Mouse (Mus musculus) neural tube, embryonic 10.5 days (tissue): ENCODE measurements around the gene Nprl2.
"Not testable (repeated sequence)": the region's sequence is repeated elsewhere in the genome, so short reads cannot be mapped to it uniquely, and the experiment has no call there.

Experiments used
- DNase-seq: peaks from one replicate; pipeline ENCODE4 v3.0.0-alpha.2; 2017; ENCODE audit warnings: low spot score; ENCODE audit errors: extremely low spot score

The Nprl2 gene

DNA sequence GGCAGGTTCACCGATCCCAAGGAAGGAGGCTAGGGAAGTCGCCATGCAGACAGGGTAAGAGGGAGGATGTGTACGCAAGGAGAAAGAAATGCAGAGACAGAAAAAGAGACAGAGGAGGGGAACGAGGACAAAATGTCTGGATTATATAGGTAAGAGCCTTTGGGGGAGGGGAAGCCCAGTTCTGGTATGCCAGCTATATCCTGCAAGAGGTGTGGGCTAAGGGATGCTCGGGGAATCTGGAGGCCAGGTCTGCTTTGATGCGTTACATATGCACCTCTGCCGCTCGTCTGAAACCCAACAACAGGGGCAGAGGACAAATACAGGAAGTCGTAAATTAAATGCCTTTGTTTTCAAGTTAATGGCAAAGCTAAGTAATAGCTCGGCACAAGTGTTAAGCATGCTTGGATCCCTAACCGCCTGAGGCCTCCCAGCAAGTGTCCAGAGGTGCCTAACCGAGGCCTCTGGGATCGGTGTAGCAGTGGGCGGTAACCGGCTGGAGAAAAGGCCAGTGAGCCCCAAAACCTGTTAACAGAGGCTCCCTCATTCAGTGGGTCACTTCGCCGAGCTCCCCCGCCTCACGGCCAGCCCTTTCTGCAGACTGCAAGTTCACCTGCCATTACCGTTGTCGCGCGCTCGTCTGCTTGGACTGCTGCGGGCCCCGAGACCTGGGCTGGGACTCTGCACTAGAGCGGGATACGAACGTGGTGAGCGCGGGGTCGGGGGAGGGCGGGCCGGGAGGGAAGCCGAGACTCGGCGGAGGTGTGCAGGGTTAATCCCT, 11.7 kb downstream of the Nprl2 start:
- no peak for DNase-seq

GRCm38 (mm10) chr9:107554319-107554825, 12.3 kb downstream of the Nprl2 start:
- DNase-seq: peak; percentile 94

DNA sequence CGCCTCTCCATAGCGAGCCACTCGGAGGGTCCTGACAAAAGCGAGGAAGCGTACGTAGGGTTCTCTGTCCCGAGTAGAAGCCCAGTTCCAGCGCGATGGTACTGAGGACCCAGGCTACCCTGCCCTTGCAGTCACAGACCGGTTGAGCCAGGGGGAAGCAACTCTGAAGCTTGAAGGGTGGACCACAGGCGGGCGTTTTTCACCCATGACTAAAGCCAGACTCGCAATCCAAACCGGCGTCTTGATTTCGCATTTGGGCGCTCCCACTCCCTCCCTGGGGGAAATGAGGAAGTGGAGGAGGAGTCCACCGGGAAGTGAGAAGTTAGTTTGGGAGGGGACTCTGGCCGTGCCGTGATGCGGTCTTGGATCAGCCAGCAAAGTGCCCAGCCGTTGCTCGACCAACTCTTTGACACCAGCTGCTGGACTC, 13.0 kb downstream of the Nprl2 start:
- no peak for DNase-seq

- no peak for DNase-seq
These were observed 13.7 kb downstream of the Nprl2 start for GRCm38 (mm10) chr9:107555701-107556100.

DNA sequence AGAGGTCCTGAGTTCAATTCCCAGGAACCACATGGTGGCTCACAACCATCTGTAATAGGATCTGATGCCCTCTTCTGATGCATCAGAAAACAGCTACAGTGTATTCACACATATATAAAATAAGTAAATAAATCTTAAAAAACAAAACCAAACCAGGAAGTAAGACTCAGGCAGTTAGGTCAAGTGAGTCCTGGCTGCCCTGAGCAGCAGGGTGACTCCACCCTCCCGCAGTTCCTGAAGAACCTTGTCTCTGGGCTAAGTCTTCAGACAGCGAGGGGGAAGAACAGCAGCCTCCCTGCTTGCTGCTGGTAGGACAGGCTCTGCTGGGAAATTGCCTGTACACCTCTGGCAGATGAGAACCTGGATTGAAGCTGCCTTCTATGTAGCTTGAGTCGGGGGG, 14.3 kb downstream of the Nprl2 start:
- no peak for DNase-seq

GRCm38 (mm10) chr9:107563029-107563581, 21.1 kb downstream of the Nprl2 start, which contains the start of gene Tusc2:
Gene Tusc2 (plus strand): TSS chr9:107563255.
- peak; percentile 94 for DNase-seq

- not testable (repeated sequence) for DNase-seq
These were observed 23.5 kb downstream of the Nprl2 start for GRCm38 (mm10) chr9:107565556-107565955.

DNA sequence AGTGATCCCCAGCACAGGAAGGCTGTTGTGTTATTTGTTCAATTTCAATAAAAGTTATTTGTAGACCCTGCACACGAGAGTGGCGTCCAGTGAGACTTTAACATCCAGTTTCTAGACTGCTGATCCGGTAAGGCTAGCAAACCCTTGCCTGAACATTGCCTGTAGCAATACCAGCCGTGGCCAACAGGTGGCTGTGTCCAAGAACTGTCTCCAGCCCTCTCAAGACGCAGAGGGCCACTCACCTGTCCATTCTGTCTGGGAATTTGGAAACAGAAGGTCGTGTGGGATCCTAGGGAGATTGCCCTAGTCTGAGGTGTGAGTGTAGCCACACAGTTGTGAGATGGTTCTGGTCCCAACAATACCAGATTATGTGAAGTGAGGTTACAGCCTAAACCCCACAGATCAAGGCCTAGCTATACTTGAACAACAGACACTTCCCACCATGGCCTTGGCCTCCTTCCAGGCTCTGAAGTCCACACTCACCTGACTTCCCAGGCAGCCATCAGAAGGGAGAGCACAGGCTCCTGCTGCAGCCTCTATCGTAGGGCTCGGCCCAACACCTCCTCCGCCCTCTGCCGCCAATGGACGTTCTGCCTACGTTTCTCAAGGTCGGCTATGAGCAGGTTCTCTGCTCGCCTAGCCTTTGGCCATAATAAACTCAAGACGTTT, 24.1 kb downstream of the Nprl2 start:
- peak; percentile 86 for DNase-seq

DNA sequence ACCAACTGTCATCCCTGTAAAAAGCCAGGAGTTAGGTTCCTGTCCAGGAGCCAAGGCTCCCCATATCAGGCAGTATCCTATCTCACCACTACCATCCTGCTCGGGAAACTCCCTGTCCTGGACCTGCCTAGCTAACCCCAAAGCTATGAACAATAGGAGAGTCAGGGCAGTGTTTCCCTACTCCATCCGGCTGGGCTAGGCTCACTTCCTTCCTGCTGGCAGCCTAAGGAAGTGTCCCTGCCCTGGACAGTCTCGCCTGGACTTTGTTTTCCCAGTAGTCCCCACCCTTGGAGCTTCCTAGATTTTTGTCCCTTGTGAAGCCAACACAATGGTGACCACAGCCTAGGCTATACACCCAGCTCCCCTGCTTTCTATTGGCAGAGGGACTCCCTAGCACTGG, 24.8 kb downstream of the Nprl2 start:
- no peak for DNase-seq

DNA sequence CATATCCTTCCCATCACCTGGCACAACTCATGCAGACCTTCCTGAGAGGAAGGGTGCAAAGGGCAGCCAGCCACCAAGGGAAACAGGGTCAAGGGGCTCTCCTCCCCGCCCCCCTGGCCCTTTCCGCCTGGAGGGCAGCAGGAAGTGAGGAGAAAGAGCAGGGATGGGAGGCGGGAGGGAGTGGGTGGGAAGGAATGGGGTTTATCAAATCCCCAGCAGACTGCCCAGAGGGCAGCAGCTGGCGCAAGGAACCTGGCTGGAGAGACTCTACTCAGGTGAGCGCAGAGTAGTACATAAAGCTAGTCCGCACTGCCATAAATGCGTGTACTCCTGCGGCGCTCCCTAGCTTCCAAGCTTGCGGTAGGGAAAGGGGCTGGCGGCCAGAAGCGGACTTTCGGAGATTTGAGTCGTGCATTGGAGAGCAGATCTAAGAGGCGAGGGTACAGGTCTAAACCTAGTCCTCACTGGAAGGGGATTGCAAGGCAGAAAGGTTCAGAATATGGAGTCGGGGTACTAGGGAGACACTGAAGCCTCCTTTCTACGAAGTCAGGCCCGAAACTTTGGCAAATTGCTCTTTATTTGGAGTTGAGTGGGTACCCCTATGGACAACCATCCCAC, 25.8 kb downstream of the Nprl2 start, which contains the start of gene Hyal2:
Gene Hyal2, plus strand, starts transcription at position 244 of the 618 bp plus-strand sequence.
- DNase-seq: no peak

- peak; percentile 91 for DNase-seq
These were observed 26.6 kb downstream of the Nprl2 start for GRCm38 (mm10) chr9:107568331-107569261.

DNA sequence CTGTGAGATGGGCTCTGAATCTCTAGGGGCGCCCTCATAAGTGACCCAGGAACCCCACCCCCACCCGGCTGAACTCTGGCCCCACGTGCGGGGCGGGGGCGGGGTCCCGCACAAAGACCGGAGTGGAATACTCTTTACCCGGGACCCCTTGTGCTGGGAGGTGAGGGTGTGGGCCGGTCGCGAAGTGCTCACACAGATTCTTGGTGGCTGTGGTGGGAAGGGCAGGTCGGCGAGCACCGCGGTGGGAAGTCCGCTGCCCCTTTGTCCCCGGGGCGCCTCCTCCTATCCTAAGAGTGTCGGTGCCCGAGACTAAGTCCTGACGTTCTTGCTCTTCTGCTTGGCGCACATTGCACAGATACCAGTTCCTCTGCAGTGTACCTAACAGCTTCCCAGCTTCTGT, 27.2 kb downstream of the Nprl2 start:
- no peak for DNase-seq

DNA sequence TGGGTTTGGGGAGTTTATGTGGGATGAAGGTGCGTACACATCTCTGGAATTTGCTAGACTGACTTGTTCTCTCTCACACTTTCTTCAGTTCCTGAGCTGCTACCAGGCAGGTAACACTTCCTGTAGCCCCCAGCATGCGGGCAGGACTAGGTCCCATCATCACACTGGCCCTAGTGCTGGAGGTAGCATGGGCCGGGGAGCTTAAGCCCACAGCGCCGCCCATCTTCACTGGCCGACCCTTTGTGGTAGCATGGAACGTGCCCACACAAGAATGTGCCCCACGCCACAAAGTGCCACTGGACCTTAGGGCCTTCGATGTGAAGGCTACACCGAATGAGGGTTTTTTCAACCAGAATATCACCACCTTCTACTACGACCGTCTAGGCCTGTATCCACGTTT, 28.0 kb downstream of the Nprl2 start:
- no peak for DNase-seq

DNA sequence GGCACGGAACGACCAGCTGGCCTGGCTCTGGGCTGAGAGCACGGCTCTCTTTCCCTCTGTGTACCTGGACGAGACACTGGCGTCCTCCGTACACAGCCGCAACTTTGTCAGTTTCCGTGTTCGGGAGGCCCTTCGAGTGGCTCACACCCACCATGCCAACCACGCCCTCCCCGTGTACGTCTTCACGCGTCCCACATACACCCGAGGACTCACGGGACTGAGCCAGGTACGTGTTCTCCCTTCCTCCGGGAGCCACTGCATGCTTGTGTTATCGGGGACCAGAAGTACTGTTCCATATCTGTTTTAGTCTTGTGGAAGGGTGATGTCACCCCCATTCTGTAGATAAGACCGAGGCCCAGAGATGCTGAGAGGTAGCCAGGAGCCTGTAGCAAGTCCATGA, 28.8 kb downstream of the Nprl2 start:
- DNase-seq: no peak

DNA sequence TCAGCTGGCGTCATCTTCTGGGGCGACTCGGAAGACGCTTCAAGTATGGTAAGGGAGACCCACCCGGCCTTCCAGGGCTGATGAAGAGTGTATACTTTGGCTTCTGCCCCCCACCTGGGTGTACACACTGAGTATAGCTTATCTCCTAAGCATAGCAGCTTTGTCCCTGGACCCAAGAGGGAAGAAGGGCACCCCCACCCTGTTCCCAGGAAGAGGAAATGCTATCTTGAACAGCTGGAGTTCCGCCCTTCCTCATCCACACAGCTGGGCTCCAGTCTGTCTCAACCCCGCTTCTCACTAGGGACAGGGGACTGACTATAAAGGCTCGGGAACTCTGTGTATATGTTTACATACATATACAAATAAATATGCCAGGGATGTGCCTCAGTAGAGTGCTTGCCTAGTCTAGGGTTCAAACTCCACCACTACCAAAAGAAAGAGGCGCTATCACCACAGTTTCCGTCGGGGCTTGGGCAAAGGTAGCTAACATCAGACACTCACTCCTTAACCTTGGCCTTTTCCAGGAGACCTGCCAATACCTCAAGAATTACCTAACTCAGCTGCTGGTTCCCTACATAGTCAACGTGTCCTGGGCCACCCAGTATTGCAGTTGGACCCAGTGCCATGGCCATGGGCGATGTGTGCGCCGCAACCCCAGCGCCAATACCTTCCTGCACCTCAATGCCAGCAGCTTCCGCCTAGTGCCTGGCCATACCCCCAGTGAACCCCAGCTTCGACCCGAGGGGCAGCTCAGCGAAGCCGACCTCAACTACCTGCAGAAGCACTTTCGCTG, 29.7 kb downstream of the Nprl2 start:
- no peak for DNase-seq

DNA sequence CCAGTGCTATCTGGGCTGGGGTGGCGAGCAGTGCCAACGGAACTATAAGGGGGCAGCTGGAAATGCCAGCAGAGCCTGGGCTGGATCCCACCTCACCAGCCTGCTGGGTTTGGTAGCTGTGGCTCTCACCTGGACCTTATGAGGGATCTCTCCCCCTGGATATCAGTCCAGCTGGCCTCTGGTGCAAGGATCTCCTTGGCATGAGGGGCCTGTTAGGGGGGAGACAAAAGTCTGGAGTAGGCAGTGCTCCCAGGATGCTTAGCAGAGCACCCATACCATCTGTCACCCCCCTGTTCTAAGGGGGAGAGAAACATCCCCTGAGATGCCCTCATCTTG, 30.3 kb downstream of the Nprl2 start:
- no peak for DNase-seq

- not testable (repeated sequence) for DNase-seq
These were observed 31.7 kb downstream of the Nprl2 start for GRCm38 (mm10) chr9:107573774-107574173.

DNA sequence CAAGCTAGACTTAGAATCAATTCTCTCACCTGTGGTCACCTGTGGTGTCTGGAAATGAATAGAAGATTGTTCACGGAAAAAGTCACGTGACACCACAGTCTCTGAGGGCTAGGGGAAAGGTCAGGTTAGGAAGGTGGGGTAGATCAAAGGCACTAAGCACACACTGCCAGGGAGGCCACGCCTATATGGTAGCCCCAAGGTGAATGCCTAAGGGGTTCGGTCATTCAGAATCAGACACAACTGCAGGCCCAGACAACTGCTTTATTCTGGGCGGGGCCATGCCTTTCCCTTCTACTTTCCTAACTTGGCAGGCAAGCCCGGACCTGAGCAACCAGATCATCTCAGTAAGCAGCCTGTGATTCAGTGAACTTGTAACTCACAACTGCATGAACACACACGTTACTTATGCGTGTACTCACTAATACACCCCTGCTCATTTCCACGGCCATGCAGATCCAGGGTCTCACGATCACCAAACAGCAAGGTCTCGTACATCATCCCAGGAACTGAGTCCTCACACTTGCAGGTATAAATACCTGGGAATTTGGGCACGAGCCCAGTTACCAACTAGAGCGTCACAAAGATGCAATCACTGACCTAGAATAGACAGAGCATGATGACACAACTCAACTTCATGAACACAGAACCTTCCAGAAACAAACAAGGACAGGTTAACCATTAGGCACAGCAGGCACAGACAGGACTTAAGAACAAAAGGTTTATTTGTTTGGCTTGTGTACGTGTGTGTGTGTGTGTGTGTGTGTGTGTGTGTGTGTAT, 33.7 kb downstream of the Nprl2 start:
- no peak for DNase-seq
